Mouse (Mus musculus): ENCODE results near the gene Fry.

Gene Fry

DNA sequence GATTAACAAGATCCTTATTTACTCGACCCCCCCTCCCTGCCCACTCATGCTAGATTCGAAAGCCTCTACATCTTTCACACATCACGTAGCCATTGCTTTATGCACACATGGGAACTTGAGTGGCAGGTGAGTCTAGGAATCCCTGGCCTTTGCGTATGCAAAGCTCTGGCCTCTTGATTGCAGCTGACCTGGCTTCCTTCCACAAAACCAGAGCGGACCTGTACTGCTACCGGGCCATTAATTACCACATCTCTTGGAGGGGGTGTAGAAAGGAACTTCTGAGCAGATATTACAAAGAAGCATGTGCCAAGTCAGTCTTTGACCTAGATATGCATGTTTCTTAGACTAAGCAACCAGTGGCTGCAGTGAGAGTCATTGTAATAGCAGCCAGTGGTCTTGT lies 55.4 kb downstream of the Fry start:
- no peak for DNase-seq (ENCODE audit: low spot score)

DNA sequence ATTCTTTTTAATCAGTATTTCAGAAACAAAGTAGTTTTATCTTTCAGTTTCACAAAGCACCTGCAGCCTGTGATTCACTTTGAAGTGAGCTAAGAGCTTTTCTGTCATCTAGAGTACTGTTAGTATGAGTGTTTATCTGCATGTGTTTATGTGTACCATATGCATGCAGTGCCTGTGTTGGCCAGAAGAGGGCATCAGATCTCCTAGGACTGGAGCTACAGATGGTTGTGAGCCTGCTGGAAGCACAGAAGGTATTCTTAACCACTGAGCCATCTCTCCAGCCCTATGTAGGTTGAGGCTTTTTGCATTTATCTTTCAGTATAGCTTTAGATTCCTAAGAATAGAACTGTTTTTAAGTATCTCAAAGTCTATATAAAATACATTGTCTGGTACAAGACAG lies 56.5 kb downstream of the Fry start:
- DNase-seq (ENCODE audit: low spot score) = no peak

DNA sequence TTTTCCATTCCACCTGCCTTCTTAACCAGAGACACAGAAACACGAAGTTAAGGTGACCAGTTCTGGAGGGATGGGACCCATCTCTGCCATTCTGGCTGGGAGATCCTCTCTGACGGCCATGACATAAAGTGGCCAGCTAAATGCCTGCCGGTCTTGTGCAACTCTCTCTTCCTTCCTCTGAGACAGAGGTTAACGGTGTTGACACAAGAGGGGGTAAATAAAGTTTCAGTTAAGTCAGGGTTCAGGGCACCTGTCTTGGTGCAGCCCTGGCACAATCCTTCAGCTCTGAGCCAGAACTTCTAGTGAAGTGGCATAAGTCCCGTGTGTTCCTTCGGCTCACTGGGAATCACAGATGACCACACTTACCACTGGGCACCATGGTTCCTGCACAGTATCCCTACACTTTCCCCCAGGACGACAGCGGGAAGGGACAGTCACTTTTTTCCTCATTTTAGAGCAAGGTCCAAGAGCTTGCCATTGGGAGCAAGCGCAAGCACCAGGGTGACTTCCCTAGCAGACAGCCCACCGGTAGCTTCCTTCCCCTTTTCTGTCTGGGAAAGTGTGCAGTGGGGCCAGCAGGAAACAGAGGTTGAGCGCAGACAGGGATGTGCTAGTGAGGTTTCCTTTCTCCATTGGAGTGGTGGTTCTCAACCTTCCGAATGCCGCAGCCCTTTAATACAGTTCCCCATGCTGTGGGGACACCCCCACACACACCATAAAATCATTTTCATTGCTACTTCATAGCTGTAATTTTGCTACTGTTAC lies 58.0 kb downstream of the Fry start:
- DNase-seq (ENCODE audit: low spot score) = no peak

DNA sequence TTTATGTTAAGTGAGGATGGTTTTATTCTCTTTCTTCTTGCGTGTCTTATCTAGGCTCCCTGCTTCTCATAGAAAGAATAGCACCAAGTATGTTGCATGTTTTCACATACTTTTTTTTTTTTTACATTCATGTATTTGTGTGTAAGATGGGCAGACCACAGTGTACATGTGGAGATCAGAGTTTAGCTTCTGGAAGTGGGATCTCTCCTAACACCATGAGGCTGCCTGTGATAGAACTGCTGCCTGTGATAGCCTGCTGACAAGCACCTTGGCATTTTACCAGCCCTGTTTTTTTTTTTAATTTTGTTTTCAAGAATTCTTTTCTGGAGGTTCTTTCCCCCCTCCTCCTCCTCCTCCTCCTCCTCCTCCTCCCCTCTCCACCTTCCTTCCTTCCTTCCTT lies 59.3 kb downstream of the Fry start:
- no peak for DNase-seq (ENCODE audit: low spot score)

DNA sequence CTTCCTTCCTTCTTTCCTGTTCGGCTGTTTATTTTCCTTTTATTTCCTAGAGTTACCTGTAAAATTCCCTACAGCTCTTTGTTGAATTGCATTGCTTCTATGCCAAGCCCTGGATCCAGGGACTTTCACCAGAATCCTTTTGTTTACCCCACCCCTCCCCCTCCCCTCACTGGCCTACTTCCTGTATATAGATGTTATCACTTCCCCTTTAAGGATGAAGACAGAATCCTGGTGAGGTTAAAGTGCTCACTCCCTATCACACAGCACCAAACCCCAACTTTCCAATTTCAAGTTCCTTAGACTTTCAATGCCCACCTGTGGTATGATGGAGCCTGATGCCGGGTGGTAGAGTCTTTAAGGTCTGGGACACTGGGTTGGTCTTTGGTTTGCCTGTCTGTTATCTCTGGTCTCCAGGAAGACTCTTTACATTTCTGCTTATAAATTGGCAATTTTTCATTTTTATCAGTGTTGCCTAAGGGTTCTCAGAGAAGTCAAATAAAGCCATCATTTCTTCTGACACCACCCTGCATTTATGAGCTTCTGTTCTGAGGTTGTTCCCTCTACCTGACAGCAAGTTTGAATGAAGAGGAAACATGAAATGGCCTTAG lies 59.9 kb downstream of the Fry start:
- DNase-seq (ENCODE audit: low spot score) = no peak

DNA sequence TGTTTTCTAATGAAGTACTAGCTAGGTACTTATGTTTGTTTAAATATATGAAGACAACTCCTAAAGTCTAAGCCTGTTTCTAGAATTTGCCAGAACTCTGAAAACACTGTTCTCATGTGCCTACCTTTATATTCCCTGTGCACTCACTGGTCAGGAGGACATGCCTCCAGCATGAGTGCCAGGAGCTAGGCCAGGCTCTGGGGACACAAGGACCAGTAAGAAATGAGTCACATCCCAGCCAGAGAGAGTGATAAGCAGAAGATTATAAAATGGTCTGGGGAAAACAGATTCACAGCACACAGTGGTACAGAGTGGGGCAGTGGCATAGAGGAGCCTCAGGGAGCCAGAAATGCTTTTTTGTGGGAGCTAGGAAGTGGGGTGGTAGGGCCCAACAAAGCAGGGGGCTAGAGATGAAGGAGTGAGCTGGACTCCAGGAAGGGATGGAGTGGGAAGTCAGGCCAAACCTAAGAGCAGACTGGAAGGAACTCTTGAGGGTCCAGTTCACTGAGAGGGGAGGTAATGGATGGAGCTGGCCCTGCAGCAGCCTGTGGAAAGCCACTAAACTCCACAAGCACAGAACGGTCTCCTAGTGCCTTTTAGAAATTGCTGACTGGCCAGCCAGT lies 62.7 kb downstream of the Fry start:
- DNase-seq (ENCODE audit: low spot score) = no peak

DNA sequence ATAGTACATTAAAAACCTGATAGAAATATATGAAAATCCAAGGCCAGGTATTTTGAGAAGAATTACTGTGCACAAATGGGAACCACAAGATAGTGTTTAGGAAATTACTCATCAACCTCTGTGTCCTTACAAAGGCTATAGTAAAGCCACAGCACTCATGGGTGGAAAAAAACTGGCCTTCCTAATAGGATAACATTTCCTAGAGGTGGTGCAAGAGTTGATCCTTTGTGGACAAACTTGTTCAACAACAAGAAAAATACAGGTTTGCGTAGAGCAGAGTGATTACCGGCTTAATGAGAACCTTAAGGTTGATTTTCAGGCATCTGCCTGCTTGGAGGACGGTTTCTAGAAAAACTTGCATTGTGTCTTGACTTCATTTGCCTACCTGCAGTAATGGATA lies 66.5 kb downstream of the Fry start:
- no peak for DNase-seq (ENCODE audit: low spot score)

DNA sequence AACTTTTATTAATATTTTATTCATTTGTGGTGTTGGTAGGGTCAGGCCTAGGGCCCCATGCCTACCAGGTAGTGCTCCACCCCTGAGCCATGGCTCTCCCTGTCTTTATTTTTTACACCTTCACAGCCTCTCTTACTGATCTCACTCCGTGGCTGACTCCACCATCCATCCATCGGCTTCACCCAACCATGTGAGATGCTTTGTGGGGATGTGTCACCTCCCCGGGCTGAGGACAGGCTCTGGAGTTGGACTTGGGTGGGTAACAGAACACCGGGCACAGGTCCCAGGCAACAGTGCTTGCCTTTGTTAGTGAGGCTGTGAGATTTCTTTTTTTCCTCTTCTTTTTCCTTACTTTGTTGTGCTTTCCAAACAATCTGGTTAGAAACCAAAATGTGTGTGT lies 67.7 kb downstream of the Fry start:
- no peak for DNase-seq (ENCODE audit: low spot score)

DNA sequence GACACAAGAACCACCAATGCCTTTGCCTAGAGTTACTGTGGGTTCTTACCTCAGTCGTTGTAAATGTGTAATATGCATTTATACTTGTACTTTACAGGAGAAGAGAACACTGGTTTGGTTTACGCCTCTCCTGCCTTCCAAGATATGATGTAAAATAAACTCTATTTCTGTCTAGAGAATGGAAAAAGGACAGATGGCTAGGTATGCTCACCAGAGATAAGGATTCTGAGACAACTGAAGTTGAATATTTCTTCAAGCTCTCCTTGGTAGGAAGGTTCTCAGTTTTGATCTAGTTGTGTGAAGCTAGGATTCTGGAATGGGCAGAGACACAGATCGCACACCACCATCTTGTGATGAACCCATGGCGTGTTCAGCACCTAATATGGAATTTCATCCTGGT lies 68.2 kb downstream of the Fry start:
- no peak for DNase-seq (ENCODE audit: low spot score)

DNA sequence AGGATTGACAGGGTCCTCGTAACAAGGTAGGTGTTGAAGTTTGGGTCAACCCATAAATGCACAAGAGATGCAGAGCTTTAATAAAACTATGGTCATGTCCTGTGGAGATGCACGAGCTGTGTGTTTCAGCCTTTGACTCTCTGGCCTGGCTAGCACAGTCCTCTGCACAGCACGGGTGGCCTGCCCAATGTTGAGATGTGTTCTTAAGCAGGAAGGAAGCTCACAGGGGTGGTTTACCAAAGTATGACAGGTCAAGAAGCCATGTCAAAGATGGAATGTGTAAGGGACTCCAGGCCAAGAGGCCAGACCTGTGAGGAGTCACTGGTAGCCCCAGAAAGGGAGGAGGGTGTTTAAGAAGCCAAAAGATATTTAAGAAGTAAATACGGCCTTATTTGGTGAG lies 69.6 kb downstream of the Fry start:
- no peak for DNase-seq (ENCODE audit: low spot score)

DNA sequence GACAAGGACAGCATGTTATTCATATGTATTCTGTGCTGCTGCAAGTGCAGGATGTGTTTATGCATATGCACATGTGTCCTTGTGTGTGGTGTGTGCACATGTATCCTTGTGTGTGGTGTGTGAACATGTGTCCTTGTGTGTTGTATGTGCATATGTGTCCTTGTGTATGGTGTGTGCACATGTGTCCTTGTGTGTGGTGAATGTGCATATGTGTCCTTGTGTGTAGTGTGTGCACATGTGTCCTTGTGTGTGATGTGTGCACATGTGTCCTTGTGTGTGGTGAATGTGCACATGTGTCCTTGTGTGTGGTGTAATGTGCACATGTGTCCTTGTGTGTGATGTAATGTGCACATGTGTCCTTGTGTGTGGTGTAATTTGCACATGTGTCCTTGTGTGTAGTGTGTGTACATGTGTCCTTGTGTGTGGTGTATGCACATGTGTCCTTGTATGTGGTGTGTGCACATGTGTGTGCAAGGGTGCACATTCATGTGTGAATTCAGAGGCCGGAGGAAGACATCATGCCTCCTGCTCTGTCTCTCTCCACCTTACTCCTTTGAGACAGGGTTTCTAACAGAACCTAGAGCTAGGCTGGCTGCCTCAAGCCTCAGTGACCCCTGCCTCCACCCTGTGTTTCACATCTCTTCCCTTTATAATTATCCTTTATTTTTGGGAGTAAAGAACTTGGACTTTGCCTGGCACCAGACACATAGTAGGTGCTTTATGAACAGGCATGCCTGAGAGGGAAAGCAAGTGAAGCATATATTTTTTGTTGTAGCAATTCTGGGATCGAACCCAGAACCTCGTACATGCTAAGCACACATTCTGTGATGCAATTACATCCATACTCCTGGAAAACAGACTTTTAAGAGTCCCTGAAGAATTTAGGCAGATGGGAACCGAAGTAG lies 72.3 kb downstream of the Fry start:
- DNase-seq (ENCODE audit: low spot score) = no peak

DNA sequence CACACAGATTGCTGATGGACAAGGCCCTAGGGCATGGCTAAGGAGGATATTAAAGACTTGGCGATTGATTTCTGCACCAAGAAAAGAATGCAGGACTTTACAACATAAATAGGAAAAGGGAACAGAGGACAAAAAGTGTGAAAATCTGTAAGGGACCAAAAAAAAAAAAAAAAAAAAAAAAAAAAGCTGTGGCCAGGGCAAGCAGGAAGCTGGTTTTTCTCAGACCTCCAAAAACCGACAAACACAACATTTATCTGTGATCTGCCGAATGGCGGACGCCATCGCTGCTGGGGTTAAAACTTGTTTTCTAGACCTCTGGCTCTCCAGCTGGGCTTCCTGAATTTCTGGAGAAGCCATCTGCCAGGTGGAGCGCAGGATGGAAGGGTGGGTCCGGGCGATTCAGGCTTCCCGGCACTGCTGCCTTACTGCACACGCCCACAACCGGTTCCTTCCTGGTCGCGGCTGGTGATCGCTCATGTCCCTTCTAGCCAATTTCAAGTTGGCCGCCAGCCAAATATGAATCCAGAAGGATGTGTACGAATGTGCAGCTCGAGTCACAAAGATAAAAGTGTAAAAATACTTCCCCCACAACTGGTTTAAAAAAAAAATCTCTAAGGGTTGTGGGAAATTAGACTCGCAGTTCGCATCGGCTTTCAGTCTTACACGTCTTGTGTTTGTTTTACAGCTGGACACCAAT lies 77.2 kb downstream of the Fry start:
- peak; percentile 19 for DNase-seq (ENCODE audit: low spot score)

DNA sequence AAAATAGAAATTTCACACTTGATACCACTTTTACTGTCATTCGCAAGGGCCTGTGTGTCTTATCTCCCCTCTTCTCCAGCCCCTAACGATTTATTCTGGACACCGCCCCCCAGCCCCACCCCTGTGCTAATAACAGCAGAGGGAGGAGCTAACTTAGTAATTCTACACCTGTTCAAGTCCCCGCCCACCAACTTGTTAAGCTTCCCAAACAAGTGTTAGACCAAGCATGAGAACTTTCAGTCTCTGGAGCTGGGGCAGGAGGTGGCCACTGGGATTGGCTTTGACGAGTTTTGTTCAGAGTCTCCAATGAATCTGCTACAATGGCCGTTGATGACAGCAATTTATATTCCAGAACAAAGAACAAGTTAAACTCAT lies 77.8 kb downstream of the Fry start:
- DNase-seq (ENCODE audit: low spot score) = peak; percentile 17

DNA sequence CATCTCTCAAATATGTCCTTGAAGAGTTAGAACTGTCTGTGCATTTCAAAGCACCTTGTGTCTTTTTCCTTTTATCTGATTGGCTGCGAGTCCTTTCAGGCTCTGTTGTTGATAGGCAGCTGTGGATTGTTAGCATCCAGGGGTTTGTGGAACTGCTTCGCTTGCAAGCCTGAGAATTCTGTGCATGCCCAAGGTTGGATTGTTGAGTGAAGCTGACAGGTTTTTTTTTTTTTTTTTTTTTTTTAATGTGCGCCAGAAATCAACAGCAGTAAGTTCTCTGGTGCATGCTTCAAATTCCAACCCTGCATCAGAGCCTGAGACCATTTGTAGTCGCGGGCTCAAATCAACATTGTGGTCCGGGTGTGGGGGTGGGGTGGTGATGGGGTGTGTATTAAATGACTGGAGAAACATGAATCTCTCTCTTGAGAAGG lies 78.5 kb downstream of the Fry start:
- no peak for DNase-seq (ENCODE audit: low spot score)

DNA sequence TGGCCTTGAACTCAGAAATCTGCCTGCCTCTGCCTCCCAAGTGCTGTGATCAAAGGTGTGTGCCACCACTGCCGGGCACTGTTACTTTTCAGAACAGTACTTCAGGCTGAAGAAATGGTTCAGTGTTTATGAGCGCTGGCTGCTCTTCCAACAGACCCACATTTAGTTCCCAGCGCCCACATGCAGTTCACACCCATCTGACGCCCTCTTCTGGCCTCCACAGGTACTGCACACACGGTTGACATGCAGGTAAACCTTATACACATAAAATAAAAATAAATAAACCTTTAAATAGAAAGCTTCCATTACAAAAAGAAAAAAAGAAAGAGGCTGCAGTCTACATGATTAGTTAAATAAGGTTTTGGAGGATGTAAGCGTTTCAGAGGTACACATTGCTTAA lies 88.3 kb downstream of the Fry start:
- no peak for DNase-seq (ENCODE audit: low spot score)

DNA sequence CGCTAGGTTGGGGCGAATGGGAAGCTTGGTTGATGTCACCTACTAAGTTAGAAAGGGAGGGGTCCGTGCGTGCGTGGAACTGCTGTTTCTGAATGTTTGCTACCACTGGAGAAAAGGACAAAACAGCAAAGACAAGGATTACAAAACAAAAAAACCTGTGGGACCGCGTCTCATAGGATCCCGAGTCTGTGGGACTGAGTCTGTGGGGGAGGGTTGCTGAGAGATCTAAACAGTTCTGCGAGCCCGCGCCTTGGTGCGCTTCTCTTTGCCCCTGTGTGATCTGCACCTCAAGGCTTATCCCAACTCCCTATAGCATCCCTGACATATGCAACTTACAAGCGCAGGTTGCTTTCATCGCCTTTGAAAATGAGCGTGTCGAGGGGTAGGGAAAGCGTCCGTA lies 89.2 kb downstream of the Fry start:
- DNase-seq (ENCODE audit: low spot score) = no peak

DNA sequence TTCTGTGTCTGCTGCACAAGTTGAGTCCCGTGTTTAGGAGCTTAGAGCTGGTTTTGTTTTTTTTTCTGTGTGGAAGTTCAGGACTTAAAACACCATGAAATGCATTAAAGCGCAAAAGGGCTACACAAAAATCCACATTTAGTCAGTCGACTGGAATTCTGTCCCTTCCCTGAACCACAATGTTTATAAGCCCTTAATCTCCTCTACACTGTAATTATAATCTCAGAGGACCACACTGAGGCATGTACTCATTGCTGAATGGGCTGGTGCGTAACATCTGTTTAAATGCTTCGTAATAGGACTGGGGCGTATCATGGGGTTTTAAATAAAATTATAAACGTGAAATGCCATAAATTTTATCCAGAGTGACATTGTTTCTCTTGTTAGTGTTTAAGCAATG lies 89.6 kb downstream of the Fry start:
- DNase-seq (ENCODE audit: low spot score) = no peak

DNA sequence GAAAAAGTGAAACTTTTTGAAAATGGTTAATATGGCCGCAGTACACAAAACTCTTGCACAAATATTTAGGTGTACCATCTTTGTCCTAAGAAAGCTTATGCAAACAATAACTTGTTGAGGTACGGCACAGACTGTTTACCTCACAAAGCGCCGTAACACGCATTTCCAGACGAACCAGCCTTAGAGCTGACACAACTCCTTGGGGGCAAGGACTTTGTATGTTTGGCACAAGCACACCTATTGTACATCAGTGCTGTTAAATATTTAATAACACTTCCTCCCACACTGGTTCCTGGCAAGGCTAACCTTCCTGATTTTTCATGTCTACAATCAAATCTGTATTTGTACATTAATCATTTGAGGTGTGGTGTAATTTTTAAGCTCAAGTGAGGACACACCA lies 95.6 kb downstream of the Fry start:
- no peak for DNase-seq (ENCODE audit: low spot score)

DNA sequence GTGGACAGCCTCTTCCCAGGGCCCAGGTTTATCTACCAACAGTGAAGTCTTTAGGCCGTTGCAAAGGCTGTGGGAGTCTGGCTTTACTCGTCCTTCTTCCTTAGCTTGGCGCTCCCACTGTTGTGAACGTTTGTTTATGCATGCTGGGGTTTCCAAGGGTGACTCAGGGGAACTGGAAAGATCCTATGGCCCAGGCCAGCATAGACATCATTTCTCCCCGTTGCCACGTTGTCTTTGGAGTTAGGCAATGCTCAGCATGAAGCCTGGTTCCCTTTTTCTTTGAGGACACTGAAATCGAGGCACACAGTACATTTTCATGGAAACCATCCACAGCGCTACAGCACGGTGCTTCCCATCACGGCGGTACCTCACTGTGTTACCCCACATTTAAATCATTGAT lies 97.6 kb downstream of the Fry start:
- DNase-seq (ENCODE audit: low spot score) = no peak

DNA sequence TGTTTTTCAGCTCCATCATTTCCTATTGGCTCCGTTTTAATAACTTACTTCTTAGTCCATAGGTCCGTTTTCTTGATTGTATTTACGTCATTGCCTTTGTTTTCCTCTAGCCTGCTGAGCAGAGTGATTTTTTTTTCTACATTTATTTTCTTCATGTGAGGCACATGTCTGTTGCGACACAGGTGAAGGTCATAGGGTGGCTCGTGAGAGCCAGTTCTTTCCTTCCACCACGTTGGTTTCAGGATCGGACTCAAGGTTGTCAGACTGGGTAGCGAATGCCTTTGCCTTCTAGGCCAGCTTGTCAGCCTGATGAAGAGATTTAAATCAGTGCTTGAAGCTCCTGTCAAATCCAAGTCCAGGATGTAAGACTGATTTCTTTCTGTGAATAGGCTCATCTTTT lies 101.0 kb downstream of the Fry start:
- DNase-seq (ENCODE audit: low spot score) = no peak

DNA sequence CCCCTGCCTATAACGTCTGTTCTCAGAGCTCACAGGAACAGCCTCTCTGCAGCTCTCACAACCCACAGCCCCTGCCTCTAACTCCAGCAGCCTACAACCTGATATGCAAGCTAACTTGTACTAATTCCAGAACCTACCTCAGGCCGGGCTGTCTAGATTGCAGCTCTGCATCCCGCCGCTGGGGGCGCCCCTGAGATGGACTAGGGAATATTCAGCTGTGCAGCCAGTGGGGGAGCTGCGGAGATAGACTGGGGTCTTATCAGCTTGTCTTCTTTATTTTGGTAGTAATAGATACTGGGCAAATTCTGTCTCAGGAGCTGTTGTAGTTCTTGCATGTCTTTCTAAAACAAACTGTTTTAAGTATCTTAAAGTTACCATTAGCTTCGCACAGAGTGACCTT lies 101.9 kb downstream of the Fry start:
- DNase-seq (ENCODE audit: low spot score) = peak; percentile 27

DNA sequence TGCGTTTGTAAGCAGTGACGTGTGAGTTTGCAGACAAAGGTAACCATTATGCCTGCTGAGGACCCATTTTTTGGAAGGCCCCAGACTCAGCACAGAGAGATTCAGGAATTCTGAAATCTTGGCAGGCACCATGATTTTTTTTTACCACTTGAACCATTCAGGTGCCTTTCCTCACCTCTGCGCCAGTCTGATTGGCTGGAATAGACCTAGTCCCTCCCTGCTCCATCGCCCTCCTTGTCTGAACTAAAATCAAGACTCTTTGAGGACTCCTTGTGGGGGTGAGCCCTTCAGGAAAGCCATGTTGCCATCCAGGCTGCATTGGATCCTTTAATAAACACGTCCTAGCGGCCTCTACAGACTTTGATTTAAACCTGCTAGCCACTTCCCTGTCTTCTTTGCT lies 103.4 kb downstream of the Fry start:
- no peak for DNase-seq (ENCODE audit: low spot score)
